Mouse (Mus musculus) limb, embryonic 15.5 days (tissue): ENCODE measurements at regions not wholly inside any gene's neighbourhood (a gene's known extent, or its start where the extent isn't known, plus 50 kb on each side); places are given as distances from the start of the nearest gene placed in this dataset.

Experiments used
- ATAC-seq: fragments of 200-750 bp; cut with Nextera tagmentation; 2 replicates; pipeline ENCODE4 v1.8.0; 2017; ENCODE audit warnings: low read depth, moderate TSS enrichment; ENCODE audit not compliant: insufficient number of reproducible peaks, low FRiP score, low TSS enrichment
- H3K27ac ChIP-seq: fragments of 300-500 bp; sonication (generic); 2 replicates; pipeline ENCODE4 v1.5.1; 2015; ENCODE audit warnings: moderate library complexity, mild to moderate bottlenecking, inconsistent platforms
- H3K27me3 ChIP-seq: fragments of 300-500 bp; sonication (generic); 2 replicates; pipeline ENCODE4 v1.6.1; 2015; ENCODE audit warnings: inconsistent platforms
- H3K36me3 ChIP-seq: fragments of 300-500 bp; sonication (generic); 2 replicates; pipeline ENCODE4 v1.6.1; 2015; ENCODE audit warnings: inconsistent platforms
- H3K4me1 ChIP-seq: fragments of 300-500 bp; sonication (generic); 2 replicates; pipeline ENCODE4 v1.6.1; 2015; ENCODE audit warnings: inconsistent platforms
- H3K4me2 ChIP-seq: fragments of 300-500 bp; sonication (generic); 2 replicates; pipeline ENCODE4 v1.6.1; 2015; ENCODE audit warnings: mild to moderate bottlenecking, inconsistent platforms
- H3K4me3 ChIP-seq: fragments of 300-500 bp; sonication (generic); 2 replicates; pipeline ENCODE4 v1.5.1; 2015; ENCODE audit warnings: mild to moderate bottlenecking, inconsistent platforms
- H3K9ac ChIP-seq: fragments of 300-500 bp; sonication (generic); 2 replicates; pipeline ENCODE4 v1.6.1; 2015; ENCODE audit warnings: inconsistent platforms
- H3K9me3 ChIP-seq: fragments of 300-500 bp; sonication (generic); 2 replicates; pipeline ENCODE4 v1.6.1; 2016; ENCODE audit warnings: inconsistent platforms
- WGBS: fragments of 180-500 bp; shearing (Covaris S2); methylation state at CpG from one replicate; pipeline ENCODE4 v1.1.7; 2015; 5-methylcytosine and 5-hydroxymethylcytosine counted together

- peaks cover 4% of the 10 kb centered on the region for H3K4me1 ChIP-seq
- no peak overlapping the region for H3K9ac ChIP-seq
- H3K27me3 ChIP-seq = no peaks in the 10 kb centered on the region
- H3K36me3 ChIP-seq = no peaks in the 10 kb centered on the region
- H3K27ac ChIP-seq = no peak overlapping the region
- 64% methylated on average over 2 of the region's 2 CpGs for WGBS
- H3K4me3 ChIP-seq = no peak overlapping the region
- no peak overlapping the region for H3K4me2 ChIP-seq
- no peaks in the 10 kb centered on the region for H3K9me3 ChIP-seq
- no peak for ATAC-seq
Observed at GRCm38 (mm10) chr16:24223527-24223880, 169.8 kb upstream of the Lpp start.

DNA sequence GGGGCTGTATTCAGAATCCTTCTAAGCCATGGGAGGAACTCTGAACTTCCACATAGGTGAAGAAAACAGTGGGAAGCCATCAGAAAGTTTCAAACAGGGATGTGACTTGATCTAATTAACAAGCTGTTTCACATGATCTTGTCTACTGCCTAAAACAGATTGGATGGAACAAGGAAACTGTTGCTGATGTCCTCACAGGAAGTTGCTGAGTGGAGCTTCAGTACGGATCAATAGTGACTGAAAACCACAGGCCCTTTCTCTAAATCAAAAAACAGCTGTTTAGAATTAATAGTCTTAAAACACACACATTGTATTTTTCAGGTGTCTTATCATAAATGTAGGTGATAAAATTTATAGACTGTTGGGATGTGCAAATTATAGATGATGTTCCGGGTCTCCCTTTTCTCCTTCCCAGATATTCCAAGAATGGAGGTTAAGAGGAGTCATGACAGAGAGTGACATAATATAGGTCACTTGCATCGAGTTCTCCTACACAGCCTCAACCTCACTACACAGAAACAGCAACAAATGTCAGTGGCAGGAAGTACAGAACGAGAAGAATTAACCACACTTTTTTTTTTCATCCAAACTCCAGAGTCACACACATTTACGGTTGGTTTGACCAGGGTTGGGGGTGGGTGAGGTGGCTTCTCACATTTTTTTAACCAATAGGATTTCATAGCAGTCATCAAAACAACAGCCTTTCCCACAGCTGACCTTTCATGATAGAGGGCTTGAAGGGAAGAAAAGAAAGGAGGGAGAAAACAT, 170.4 kb upstream of the Lpp start:
- Histone ChIP-seq H3K9me3 (no peaks in the 10 kb centered on the region), H3K4me3 (no peak overlapping the region), H3K9ac (no peak overlapping the region), H3K27ac (no peak overlapping the region), H3K27me3 (no peaks in the 10 kb centered on the region), H3K36me3 (no peaks in the 10 kb centered on the region), H3K4me2 (no peak overlapping the region), H3K4me1 (peaks cover 9% of the 10 kb centered on the region)
- WGBS = 38% methylated on average over 5 of the region's 5 CpGs
- no peak for ATAC-seq

DNA sequence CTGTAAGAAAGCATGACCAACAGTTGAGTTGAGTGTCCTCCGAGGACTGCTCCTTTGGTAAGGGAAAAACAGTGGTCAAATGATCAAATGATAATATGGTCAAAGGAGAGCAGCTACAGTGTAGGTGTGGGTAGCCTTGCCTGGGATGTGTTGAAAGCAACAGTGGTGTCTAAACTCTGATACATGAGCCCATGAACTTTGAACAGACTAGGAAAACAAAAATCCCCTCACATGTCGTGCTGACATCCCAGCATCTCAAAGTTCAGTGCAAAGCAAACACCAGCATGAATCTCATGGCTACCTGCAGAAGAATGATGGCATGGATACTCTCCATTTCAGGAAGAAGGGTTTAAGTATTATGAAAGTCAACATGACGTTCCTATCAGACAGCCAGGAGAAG, 171.3 kb upstream of the Lpp start:
- H3K4me1 ChIP-seq = peaks cover 9% of the 10 kb centered on the region
- WGBS = 94% methylated on average over 3 of the region's 3 CpGs
- no peak overlapping the region for H3K4me2 ChIP-seq
- no peaks in the 10 kb centered on the region for H3K9me3 ChIP-seq
- no peaks in the 10 kb centered on the region for H3K27me3 ChIP-seq
- H3K27ac ChIP-seq = no peak overlapping the region
- no peak for ATAC-seq
- H3K36me3 ChIP-seq = no peaks in the 10 kb centered on the region
- H3K9ac ChIP-seq = no peak overlapping the region
- no peak overlapping the region for H3K4me3 ChIP-seq

GRCm38 (mm10) chr16:24220613-24221012, 172.7 kb upstream of the Lpp start:
- WGBS = 54% methylated on average over 3 of the region's 3 CpGs

DNA sequence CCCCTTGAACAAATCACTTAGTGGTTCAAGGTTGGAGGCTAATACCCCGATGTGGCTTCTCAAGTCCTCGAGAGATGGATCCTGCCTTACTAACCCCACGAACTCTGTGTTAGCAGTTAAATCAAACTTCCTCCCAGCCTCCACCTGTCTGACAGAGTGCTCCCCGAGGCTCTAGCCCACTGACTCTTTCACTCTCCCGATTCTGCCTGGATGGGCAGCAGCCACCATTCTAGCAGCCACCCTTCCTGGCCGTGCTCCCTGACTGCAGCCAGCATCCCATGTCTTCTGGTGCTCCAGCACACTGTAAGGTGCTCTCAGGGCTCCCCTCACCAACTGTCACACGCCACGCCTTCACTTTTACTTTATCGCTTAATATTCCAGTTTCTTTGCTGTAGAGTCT, 173.6 kb upstream of the Lpp start:
- no peaks in the 10 kb centered on the region for H3K27me3 ChIP-seq
- no peaks in the 10 kb centered on the region for H3K9me3 ChIP-seq
- H3K4me1 ChIP-seq = peaks cover 9% of the 10 kb centered on the region
- H3K4me2 ChIP-seq = no peak overlapping the region
- H3K9ac ChIP-seq = no peak overlapping the region
- no peak for ATAC-seq
- no peak overlapping the region for H3K27ac ChIP-seq
- H3K4me3 ChIP-seq = no peak overlapping the region
- no peaks in the 10 kb centered on the region for H3K36me3 ChIP-seq
- WGBS = 82% methylated on average over 9 of the region's 9 CpGs

More at GRCm38 (mm10) chr16:24220613-24221012, 172.7 kb upstream of the Lpp start:
- no peak overlapping the region for H3K9ac ChIP-seq
- no peaks in the 10 kb centered on the region for H3K9me3 ChIP-seq
- peaks cover 9% of the 10 kb centered on the region for H3K4me1 ChIP-seq
- H3K4me3 ChIP-seq = no peak overlapping the region
- H3K27ac ChIP-seq = no peak overlapping the region
- H3K27me3 ChIP-seq = no peaks in the 10 kb centered on the region
- H3K36me3 ChIP-seq = no peaks in the 10 kb centered on the region
- no peak overlapping the region for H3K4me2 ChIP-seq
- no peak for ATAC-seq

- Histone ChIP-seq H3K9ac (no peak overlapping the region), H3K9me3 (no peaks in the 10 kb centered on the region), H3K27ac (no peak overlapping the region), H3K4me1 (peaks cover 9% of the 10 kb centered on the region), H3K4me3 (no peak overlapping the region), H3K4me2 (no peak overlapping the region), H3K27me3 (no peaks in the 10 kb centered on the region), H3K36me3 (no peaks in the 10 kb centered on the region)
- ATAC-seq = no peak
- 49% methylated on average over 4 of the region's 4 CpGs for WGBS
Observed at GRCm38 (mm10) chr16:24218850-24219185, 174.5 kb upstream of the Lpp start.

DNA sequence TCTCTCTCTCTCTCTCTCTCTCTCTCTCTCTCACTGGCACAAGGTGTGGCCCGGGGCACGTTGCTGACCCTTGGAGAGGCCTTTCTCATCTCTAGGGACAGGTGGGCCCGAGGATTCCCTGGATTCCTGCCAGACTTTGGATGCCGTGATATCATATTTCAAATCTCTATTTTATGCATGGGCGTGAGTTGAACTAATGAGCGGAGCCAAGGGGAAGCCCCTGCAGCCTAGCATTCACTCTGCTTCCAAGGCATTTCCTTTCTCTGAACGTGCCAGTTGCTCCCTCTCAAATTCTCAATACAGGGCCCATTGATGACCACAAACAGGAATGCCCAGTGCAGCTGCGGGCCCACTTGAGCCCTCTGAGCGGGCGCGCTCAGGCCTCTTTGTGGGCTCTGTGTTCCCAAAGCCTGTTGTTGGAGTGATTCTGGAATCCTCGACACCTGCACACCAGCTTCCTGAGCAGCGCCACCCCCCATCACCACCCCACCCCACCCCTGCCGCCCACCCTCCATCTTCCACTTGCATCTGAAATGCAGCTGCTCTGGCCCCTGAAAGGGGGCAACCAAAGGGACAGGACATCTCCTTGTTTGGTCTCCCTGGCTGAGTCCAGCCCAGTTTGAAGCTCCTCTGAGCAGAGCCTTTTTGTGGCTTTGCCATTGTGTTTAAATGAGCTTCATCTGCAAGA, 175.0 kb upstream of the Lpp start:
- H3K4me3 ChIP-seq = no peak overlapping the region
- no peak overlapping the region for H3K4me2 ChIP-seq
- H3K36me3 ChIP-seq = no peaks in the 10 kb centered on the region
- 20% methylated on average over 14 of the region's 14 CpGs for WGBS
- peaks cover 9% of the 10 kb centered on the region for H3K4me1 ChIP-seq
- H3K27me3 ChIP-seq = no peaks in the 10 kb centered on the region
- H3K9me3 ChIP-seq = no peaks in the 10 kb centered on the region
- H3K27ac ChIP-seq = peak overlapping the region; percentile 17; the same call in 1 of the 2 replicates
- peak; percentile 54; the same call in 1 of the 2 replicates for ATAC-seq
- no peak overlapping the region for H3K9ac ChIP-seq

DNA sequence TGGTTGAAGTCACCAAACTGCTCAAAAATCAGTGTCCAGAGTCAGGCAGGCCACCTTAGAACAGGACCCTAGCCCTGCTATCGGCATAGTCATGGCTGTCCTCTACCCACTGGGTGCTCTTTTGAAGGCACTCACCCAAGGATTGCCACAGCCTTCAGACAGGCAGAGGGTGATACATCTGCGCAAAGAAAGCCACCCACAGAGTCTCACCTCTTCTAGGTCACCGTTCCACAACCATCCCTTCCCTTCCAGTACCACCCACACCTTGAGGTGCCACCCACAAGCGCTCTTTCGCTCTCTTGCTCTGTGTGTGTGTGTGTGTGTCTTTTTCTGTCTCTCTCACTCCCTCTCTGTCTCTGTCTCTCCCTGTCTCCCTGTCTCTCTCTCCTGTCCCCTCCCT, 176.5 kb upstream of the Lpp start:
- WGBS = 82% methylated on average over 5 of the region's 5 CpGs
- Histone ChIP-seq H3K4me1 (peaks cover 9% of the 10 kb centered on the region), H3K4me2 (no peak overlapping the region), H3K36me3 (no peaks in the 10 kb centered on the region), H3K9me3 (no peaks in the 10 kb centered on the region), H3K27ac (no peak overlapping the region), H3K4me3 (no peak overlapping the region), H3K9ac (no peak overlapping the region), H3K27me3 (no peaks in the 10 kb centered on the region)
- ATAC-seq = no peak

- Histone ChIP-seq H3K9me3 (no peaks in the 10 kb centered on the region), H3K36me3 (no peaks in the 10 kb centered on the region), H3K4me2 (no peak overlapping the region), H3K4me1 (peaks cover 9% of the 10 kb centered on the region), H3K4me3 (no peak overlapping the region), H3K27ac (no peak overlapping the region), H3K27me3 (no peaks in the 10 kb centered on the region), H3K9ac (no peak overlapping the region)
- no peak for ATAC-seq
- 91% methylated on average over 8 of the region's 8 CpGs for WGBS
Observed at GRCm38 (mm10) chr16:24215353-24215752, 178.0 kb upstream of the Lpp start.

DNA sequence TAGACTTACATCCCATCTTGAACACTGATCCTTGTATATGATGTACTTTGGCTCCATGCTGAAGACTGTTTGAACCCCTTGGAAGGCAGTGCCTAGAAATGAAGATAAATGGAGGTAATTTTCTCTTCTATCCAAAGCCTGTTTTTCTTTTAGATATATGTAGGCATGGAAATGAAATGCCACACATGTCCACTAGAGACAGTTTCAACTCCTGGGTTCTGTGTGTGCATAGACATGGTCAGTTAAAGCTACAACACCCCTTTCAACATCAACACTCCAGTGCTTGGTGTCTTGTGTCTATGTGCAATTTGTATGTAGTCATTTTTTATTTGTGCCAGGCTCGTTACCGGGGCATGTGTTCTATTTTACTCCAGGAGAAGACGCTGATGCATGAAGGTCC, 179.7 kb upstream of the Lpp start:
- WGBS = 85% methylated on average over 3 of the region's 3 CpGs
- peaks cover 6% of the 10 kb centered on the region for H3K4me1 ChIP-seq
- no peak overlapping the region for H3K4me3 ChIP-seq
- no peak for ATAC-seq
- no peak overlapping the region for H3K4me2 ChIP-seq
- no peak overlapping the region for H3K9ac ChIP-seq
- no peak overlapping the region for H3K27ac ChIP-seq
- H3K36me3 ChIP-seq = no peaks in the 10 kb centered on the region
- H3K27me3 ChIP-seq = no peaks in the 10 kb centered on the region
- H3K9me3 ChIP-seq = no peaks in the 10 kb centered on the region

DNA sequence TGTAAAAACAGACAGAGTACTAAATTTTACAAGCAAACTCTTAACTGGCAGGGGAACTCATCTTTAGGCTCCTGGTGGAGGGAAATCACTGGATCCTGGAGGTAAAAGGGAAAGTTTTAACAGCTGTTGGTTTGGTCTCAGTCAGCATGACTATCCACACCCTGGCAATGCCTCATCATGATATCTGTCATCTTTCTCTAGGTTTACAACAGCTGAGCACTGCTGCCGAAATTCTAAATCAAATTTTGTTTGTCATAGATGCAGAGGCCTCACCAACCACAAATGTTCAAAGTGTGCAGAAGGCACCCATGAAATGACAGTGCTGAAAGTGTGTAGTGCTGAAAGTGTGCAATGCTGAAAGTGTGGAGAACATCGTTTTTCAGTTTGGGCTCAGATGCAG, 180.6 kb upstream of the Lpp start:
- H3K9ac ChIP-seq = no peak overlapping the region
- no peak overlapping the region for H3K4me2 ChIP-seq
- ATAC-seq = no peak
- H3K4me1 ChIP-seq = no peaks in the 10 kb centered on the region
- 80% methylated on average over 2 of the region's 2 CpGs for WGBS
- no peak overlapping the region for H3K4me3 ChIP-seq
- H3K9me3 ChIP-seq = no peaks in the 10 kb centered on the region
- H3K36me3 ChIP-seq = no peaks in the 10 kb centered on the region
- H3K27me3 ChIP-seq = no peaks in the 10 kb centered on the region
- no peak overlapping the region for H3K27ac ChIP-seq

DNA sequence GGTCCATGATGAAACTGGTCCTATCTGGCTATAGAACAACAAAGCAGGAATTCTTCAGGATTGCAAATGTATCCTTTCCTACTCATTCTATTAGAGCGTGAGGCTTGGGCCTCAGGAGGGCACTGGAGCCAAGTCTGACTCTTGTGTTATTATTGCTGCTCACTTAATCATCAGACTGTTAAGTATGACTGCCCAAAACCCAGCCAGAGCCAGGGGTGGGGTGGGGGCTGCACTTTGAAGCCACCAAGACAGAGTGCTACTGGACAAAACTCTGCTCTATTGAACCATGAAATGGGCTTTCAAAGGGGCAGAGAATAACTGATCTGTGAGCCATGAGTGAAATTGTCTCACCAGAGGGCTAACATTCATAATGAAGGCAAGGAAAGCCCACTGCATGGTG, 181.7 kb upstream of the Lpp start:
- H3K27me3 ChIP-seq = no peaks in the 10 kb centered on the region
- no peaks in the 10 kb centered on the region for H3K36me3 ChIP-seq
- no peak overlapping the region for H3K9ac ChIP-seq
- WGBS = 78% methylated on average over 1 of the region's 1 CpGs
- no peak overlapping the region for H3K27ac ChIP-seq
- H3K9me3 ChIP-seq = no peaks in the 10 kb centered on the region
- no peak overlapping the region for H3K4me2 ChIP-seq
- 0 out of 2 replicates have a peak, but pooled peaks cover under 1% of the 10 kb centered on the region for H3K4me1 ChIP-seq
- H3K4me3 ChIP-seq = no peak overlapping the region
- ATAC-seq = no peak
